Mouse (Mus musculus): ENCODE results near the gene Zcwpw1.

Zcwpw1 gene

GRCm38 (mm10) chr5:137781661-137782060, 5.9 kb upstream of the Zcwpw1 start:
- in situ Hi-C loops (cut with MboI; ENCODE audit: unreplicated experiment in 2 of 2) = loop anchor here (10.0 kb wide), 2 partner anchors 383 to 467 kb away; partner anchors contain the start of genes Cops6 (in 1 of the 2) and Trip6 (in 1 of the 2)

GRCm38 (mm10) chr5:137782776-137783522, 4.6 kb upstream of the Zcwpw1 start:
- in situ Hi-C loops (cut with MboI; ENCODE audit: unreplicated experiment in 2 of 2) = loop anchor here (10.0 kb wide), 2 partner anchors 382 to 468 kb away; partner anchors contain the start of genes Cops6 (in 1 of the 2) and Trip6 (in 1 of the 2)

GRCm38 (mm10) chr5:137783901-137784540, 3.6 kb upstream of the Zcwpw1 start:
- in situ Hi-C loops (cut with MboI; ENCODE audit: unreplicated experiment in 2 of 2) = loop anchor here (10.0 kb wide), 2 partner anchors 381 to 469 kb away; partner anchors contain the start of genes Cops6 (in 1 of the 2) and Trip6 (in 1 of the 2)

GRCm38 (mm10) chr5:137784546-137784945, 3.1 kb upstream of the Zcwpw1 start:
- in situ Hi-C loops (cut with MboI; ENCODE audit: unreplicated experiment in 2 of 2) = loop anchor here (10.0 kb wide), 2 partner anchors 380 to 470 kb away; partner anchors contain the start of genes Cops6 (in 1 of the 2) and Trip6 (in 1 of the 2)

GRCm38 (mm10) chr5:137785164-137786031, 2.2 kb upstream of the Zcwpw1 start:
- in situ Hi-C loops (cut with MboI; ENCODE audit: unreplicated experiment in 2 of 2) = loop anchor here (10.0 kb wide), 2 partner anchors 379 to 471 kb away; partner anchors contain the start of genes Cops6 (in 1 of the 2) and Trip6 (in 1 of the 2)

- in situ Hi-C loops (cut with MboI; ENCODE audit: unreplicated experiment in 2 of 2) = loop anchor here (10.0 kb wide), 2 partner anchors 378 to 472 kb away; partner anchors contain the start of genes Cops6 (in 1 of the 2) and Trip6 (in 1 of the 2)
Observed at GRCm38 (mm10) chr5:137786109-137786942, 1.3 kb upstream of the Zcwpw1 start.

GRCm38 (mm10) chr5:137788171-137788570, 573 bp downstream of the Zcwpw1 start:
- in situ Hi-C loops (cut with MboI; ENCODE audit: unreplicated experiment in 2 of 2) = loop anchor here (10.0 kb wide), 2 partner anchors 377 to 473 kb away; partner anchors contain the start of genes Cops6 (in 1 of the 2) and Trip6 (in 1 of the 2)

GRCm38 (mm10) chr5:137788946-137789531, 1.4 kb downstream of the Zcwpw1 start:
- in situ Hi-C loops (cut with MboI; ENCODE audit: unreplicated experiment in 2 of 2) = loop anchor here (10.0 kb wide), 2 partner anchors 376 to 474 kb away; partner anchors contain the start of genes Cops6 (in 1 of the 2) and Trip6 (in 1 of the 2)

- in situ Hi-C loops (cut with MboI; ENCODE audit: unreplicated experiment in 2 of 2) = loop anchor here (5.0 to 10.0 kb wide), 3 partner anchors 86 to 346 kb away; partner anchors contain the start of gene Zscan21 (in 1 of the 2)
Observed at GRCm38 (mm10) chr5:137791553-137791952, 4.0 kb downstream of the Zcwpw1 start.

GRCm38 (mm10) chr5:137796606-137797005, 9.0 kb downstream of the Zcwpw1 start:
- in situ Hi-C loops (cut with MboI; ENCODE audit: unreplicated experiment in 2 of 2) = loop anchor here in 1 of 2 experiments (10.0 kb wide), 1 partner anchor 318 kb away; the partner anchor contains the start of gene Zscan21

- in situ Hi-C loops (cut with MboI; ENCODE audit: unreplicated experiment in 2 of 2) = loop anchor here in 1 of 2 experiments (25.0 kb wide), 1 partner anchor 286 kb away; the partner anchor contains the start of gene Zkscan1
Observed at GRCm38 (mm10) chr5:137800917-137801316, 13.3 kb downstream of the Zcwpw1 start.

- in situ Hi-C loops (cut with MboI; ENCODE audit: unreplicated experiment in 2 of 2) = loop anchor here in 1 of 2 experiments (25.0 kb wide), 1 partner anchor 281 kb away; the partner anchor contains the start of gene Zkscan1
Observed at GRCm38 (mm10) chr5:137806158-137806557, 18.6 kb downstream of the Zcwpw1 start.

GRCm38 (mm10) chr5:137808316-137808715, 20.7 kb downstream of the Zcwpw1 start:
- in situ Hi-C loops (cut with MboI; ENCODE audit: unreplicated experiment in 2 of 2) = loop anchor here in 1 of 2 experiments (25.0 kb wide), 1 partner anchor 279 kb away; the partner anchor contains the start of gene Zkscan1

GRCm38 (mm10) chr5:137817466-137818222, 30.0 kb downstream of the Zcwpw1 start:
- in situ Hi-C loops (cut with MboI; ENCODE audit: unreplicated experiment in 2 of 2) = loop anchor here in 1 of 2 experiments (25.0 kb wide), 1 partner anchor 270 kb away; the partner anchor contains the start of gene Zkscan1

GRCm38 (mm10) chr5:137822126-137822525, 34.5 kb downstream of the Zcwpw1 start:
- in situ Hi-C loops (cut with MboI; ENCODE audit: unreplicated experiment in 2 of 2) = loop anchor here in 1 of 2 experiments (25.0 kb wide), 1 partner anchor 265 kb away; the partner anchor contains the start of gene Zkscan1

GRCm38 (mm10) chr5:137822602-137823001, 35.0 kb downstream of the Zcwpw1 start:
- in situ Hi-C loops (cut with MboI; ENCODE audit: unreplicated experiment in 2 of 2) = loop anchor here in 1 of 2 experiments (25.0 kb wide), 1 partner anchor 265 kb away; the partner anchor contains the start of gene Zkscan1

GRCm38 (mm10) chr5:137823455-137824045, 36.0 kb downstream of the Zcwpw1 start:
- in situ Hi-C loops (cut with MboI; ENCODE audit: unreplicated experiment in 2 of 2) = loop anchor here in 1 of 2 experiments (25.0 kb wide), 1 partner anchor 264 kb away; the partner anchor contains the start of gene Zkscan1
